Mouse (Mus musculus) right cerebral cortex, postnatal 4 days (tissue): ENCODE results near the gene Hsd11b1.

Source experiments
- DNase-seq: peaks from one replicate; pipeline ENCODE4 v3.0.0-alpha.2; 2022

The Hsd11b1 gene

DNA sequence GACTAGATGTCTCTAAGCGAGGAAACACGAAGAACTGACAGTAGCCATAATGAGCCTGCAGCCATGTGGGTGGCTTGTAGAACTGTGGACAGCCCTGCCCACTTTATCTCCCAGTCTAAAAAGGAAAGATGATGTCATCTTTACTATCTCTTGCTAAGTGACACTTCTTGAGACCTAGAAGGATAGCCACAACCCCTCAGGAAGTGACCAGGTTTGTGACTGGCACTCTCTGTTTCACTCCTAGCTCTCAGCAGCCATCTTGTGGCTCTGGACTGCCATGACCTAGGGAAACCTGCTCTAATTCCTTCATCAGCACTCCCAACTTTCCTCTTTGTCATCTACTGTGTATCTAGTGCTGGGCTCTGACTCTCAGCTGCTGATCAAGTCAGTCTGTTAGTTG is 65.6 kb downstream of the Hsd11b1 start:
- DNase-seq = no peak

DNA sequence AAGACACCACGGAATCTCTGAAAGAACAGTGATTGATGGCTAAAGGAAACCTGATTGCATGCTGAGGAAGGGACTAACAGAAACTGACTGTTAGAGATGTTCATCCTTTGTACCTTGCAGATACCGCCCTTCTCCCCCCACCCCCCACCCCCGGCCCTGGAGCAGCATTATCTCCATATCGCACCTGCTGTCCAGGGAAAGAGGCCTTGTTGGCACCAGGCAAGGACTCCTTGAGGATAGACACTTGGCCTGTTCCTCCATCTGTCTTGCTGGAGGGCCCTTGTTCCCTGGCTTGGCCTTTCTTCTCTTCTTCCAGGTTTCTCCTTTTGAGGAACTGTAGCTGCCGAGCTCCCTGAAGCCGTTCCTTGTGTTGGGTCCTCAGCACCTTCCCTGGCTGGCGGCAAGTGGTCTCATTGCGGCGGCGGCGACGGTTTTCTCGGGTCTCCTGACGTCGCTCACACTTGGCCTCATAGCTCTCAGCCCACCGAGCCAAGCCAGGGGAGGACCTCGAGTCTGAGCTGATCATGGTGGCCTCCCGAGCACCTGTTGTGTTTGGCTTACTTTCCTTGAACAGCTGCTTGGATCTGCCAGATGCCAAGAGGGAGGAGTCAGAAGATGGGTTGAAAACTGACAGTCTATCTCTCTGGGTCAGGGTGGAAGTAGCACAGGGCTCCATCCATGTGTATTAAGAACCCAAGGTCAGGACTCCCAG is 66.2 kb downstream of the Hsd11b1 start:
- DNase-seq = no peak

- no peak for DNase-seq
These were observed 68.6 kb downstream of the Hsd11b1 start for GRCm38 (mm10) chr1:193195169-193195810.

DNA sequence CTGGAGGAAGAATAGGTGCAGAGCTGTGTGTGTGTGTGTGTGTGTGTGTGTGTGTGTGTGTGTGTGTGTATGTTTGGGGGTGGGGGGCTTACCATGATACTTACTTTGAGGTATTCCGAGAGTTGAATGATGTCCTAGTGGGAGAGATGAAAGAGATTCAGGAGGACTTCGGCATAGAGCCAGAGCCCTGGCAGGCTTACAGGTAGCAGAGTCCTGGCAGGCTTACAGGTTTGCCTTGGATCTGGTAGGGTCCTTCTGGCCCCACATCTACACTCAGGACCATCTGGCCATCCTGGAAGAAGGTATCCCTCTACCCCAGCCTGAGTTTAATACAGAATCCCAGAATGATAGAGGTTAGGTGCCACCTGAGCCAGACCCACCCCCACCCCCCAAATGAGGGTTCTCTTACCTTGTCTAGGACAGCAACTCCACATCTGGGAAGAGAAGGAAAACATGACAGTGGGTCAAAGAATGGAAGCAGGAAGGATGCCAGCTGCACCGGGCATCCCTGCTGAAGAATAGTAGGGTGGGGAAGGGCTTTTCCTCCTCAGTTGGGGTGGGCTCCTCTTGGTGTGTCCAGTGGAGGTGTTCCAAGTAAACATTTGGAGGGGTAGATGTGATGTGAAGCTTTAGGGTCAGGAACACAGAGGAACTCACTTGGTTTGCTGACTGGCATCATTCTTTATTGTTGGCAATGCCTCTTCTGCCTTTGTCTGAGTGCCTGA is 69.3 kb downstream of the Hsd11b1 start:
- no peak for DNase-seq

DNA sequence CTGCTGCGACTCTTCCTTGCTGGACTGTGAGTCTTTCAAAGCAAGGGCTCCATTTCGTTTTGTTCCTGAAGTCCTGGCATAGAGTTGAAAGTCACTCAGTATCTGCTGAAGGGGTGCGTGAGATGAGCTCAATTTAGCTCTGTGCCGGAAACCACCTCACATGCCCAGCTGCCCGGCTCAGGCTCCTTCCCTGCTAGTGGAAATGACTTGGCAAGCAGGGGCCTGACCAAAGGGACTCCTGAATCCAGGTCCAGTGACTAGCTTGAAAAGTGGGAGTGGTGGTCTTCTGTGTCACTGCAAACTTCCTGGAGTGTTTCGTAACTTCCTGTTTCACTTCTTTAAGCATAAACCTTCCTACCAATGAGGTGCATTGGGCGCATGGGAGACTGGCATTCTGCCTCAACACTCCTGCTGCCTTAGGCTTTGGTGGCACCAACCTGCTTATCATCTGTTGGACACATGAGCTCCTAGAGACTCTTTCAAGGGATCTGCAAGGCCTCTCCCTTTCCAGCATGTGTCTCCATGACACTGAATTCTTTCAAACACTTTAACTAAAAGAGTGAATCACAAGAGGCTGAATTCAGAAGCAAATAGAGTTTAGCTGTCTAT is 72.1 kb downstream of the Hsd11b1 start:
- no peak for DNase-seq

- DNase-seq = no peak
These were observed 74.1 kb downstream of the Hsd11b1 start for GRCm38 (mm10) chr1:193189771-193190170.

GRCm38 (mm10) chr1:193189151-193189621 is 74.7 kb downstream of the Hsd11b1 start:
- DNase-seq = peak; percentile 19

DNA sequence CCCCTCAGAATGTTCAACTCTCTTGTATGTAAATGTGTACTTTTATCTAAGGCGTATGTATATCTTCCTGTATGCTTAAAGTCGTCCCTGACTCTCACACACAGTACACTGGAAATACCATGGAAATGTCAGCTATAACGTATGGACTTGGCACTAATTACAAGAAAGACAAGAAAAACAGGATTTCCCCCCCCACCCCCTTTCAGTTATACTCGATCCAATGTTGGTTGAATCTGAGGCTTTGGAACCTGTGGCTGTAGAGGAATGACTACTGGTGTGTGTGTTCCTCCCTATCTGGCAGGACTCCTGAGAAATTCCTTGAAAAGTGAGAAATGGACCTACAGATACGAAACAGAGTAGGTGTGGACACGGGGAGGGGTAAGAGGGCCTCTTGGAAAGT is 75.6 kb downstream of the Hsd11b1 start:
- DNase-seq = no peak

DNA sequence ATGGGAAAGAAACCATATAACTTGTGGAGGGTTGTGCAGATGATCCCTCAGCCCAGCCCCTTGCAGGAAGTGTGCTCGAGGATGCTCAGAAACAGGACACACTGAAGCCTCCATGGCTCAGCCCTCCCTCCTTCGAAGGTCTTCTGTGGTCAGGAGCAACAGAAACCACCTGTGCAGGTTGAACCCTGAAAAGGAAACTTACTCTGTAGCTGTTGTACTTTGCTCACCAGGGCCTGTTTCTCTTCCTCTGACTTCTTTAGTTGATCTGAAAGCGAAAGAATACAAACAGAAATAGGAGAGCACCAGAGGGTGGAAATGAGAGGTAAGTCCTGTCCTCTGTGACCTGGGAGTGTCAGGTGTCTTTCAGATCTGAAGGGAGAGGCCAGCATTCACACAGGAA is 82.8 kb downstream of the Hsd11b1 start:
- no peak for DNase-seq

- no peak for DNase-seq
These were observed 89.6 kb downstream of the Hsd11b1 start for GRCm38 (mm10) chr1:193174143-193174733.

GRCm38 (mm10) chr1:193173810-193174129 is 90.1 kb downstream of the Hsd11b1 start:
- no peak for DNase-seq

GRCm38 (mm10) chr1:193172991-193173809 is 90.7 kb downstream of the Hsd11b1 start:
- peak; percentile 87 for DNase-seq
